Mouse (Mus musculus): ENCODE data around the gene Afdn. TPM values are rescaled to one million over a fixed set of nuclear protein-coding genes. Genes with fewer than 3 reads are reported as not detected.
"Not testable (repeated sequence)": the region's sequence is repeated elsewhere in the genome, so short reads cannot be mapped to it uniquely, and the experiment has no call there.

The Afdn gene
- total RNA-seq, 2 experiments from 2014 or later: 130 to 134 TPM

DNA sequence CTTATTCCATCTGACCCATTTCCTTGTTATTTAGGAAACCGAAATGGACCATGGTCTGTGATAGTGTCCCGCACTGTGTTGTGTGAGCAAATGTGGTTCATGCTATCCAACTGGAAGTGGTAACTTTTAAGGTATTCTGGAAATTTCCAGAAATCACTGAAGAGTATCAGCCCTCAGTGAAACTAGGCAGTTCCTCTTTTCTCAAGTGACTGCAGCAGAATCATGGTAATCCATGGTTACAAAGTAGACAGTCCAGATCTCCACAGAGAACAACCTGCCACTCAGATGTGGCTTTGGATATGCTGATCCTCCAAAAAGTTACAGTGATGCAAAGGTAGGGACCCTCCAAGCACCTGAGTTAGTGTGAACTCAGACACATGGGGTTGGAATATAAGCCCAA, 21.4 kb upstream of the Afdn start:
- DNase-seq (ENCODE audit: low spot score in 2 of 2): no peak

DNA sequence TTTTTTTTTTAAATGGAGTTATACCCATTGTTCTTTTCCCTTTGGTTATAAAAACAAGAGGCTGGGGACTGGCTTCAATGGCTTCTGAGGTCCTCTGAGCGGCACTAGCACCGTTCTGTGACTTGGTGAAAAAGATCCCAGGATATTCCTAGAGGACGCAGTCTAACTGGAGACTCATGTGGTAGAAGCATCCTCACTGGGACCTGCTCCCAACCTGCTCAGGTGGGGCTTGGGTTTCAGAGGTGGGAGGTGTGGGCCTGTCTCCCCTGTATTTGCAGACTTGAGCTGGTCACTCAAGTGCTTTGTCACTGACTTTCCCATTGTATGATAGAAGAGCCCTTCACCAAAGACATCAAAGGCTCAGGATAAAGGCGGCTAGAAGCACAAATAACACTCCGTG, 20.4 kb upstream of the Afdn start:
- DNase-seq (ENCODE audit: low spot score in 2 of 2): no peak

DNA sequence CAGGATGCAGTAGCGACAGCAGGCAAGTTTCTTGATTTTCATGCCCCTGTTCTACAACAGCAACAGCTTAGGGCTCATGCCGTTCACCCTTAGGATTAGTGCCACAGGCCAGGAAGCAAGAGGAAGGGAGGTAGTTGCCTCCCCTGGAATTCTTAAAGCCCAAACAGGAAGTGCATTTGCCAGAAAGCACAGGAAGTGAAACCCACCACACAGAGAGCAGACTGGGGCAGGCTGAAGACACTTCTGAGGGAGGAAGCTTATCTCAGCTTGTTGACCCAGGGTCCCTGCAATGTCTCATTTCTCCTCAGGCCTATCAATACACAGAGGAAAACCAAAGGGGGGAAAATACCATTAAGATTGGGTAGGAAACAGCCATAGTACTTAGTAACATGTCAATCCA, 19.5 kb upstream of the Afdn start:
- DNase-seq (ENCODE audit: low spot score in 2 of 2): no peak

DNA sequence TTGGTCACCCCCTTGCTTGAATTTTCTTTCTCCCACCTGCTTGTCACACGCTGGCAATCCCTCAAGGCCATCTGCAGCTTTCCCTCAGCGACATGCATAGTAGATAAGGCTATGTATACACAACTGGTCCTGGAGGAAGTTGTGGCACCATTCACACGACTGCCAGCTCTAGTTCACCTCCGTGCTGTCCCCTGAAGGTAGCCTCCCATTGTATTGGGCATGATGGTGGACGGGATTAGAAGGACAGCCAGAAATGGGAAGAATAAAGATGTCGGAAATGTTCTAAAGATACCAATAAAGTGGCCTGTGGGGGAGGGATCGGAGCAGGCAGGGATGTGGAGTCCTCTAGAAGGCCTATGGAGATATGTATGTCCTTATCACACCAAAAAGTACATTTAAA, 18.7 kb upstream of the Afdn start:
- no peak for DNase-seq (ENCODE audit: low spot score in 2 of 2)

DNA sequence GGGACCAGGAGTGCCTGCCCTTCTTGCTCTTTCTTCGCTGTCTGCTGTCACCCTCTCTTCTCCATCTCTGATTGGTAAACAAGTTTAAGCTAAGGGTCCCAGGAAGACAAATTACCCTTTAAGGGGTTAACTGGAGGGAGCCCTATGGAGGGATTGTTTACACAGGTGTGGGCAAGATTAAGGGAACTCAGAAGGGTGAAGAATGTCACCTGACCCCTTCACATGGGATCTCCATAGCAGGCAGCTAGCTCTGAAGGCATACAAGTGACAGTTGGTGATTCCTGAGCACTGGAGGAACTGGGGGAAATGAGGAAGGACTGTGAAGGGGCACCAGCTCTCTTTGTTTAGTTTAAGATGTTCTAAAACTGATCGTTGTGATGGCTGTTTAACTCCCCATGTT, 18.0 kb upstream of the Afdn start:
- DNase-seq (ENCODE audit: low spot score in 2 of 2): no peak

DNA sequence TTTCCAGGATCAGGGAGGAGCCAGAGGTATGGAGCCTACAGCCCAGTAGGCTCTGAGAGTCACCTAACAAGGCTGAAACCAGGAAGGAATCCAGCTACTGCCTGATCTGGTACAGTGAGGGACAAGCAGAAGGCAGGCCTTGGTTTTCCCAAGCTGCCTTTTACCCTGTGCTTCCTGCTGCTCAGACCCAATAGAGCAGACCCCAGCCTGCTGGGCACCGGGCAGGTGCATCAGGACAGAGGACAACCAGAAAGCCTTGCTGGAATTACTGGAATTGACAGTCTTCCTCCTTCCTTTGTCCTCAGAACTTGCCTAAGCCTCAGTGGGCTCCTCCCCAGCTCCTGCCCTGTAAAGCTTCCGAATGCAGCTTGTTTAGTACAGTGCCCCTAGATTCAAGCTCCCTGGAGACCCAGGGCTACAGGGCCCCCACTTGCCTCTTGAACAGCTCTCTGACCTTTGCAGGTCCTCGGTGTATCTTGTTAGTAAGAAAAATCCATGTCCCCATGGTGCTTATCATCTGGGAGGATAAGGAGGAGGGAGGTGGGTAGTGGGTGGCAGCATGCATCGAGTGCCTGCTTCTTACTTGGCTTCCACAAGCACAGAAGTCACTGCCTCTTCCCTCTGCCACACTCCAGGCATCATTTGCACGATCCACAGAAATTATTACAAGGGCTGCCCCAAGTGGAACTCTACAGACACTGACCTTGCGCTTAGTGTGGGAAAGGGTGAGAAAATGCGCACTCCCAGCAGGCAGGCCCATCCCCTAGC, 17.2 kb upstream of the Afdn start:
- no peak for DNase-seq (ENCODE audit: low spot score in 2 of 2)

DNA sequence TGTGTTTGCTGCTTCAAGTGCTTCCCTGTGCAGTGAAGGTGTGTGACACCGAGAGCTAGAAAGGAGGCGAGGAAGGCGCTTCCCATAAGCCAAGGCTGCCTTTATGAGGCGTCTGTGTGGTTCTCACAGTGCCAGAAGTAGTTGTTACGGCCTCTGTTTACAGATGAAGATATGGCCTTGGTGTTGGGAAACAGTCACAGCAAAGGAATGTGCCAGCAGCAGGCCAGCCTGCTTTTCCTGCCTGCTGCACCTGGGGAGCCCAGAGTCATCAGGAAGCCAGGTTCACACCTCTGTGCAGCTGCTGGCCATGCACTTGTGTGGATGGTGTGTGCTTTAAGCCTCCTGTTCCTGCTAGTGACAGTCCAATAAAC, 16.6 kb upstream of the Afdn start:
- DNase-seq (ENCODE audit: low spot score in 2 of 2): no peak

DNA sequence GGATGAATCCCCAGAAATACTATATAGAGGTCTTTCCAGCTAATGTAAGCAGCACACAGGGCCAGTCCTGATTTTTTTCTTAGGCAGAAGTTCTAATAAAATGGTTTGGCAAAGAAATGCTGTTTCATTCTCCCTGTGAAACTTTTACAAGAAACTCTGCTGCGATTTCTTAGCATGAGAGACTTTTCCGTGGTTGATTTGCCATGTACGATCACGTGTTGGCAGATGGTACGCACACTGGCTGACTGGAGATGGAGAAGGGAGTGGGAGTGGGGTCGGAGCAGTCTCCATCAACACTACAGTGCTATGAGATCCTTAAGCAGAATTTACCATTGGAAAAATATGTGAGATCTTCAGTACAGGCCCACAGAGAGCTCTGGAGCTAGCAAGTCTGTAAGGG, 16.1 kb upstream of the Afdn start:
- DNase-seq (ENCODE audit: low spot score in 2 of 2): no peak

DNA sequence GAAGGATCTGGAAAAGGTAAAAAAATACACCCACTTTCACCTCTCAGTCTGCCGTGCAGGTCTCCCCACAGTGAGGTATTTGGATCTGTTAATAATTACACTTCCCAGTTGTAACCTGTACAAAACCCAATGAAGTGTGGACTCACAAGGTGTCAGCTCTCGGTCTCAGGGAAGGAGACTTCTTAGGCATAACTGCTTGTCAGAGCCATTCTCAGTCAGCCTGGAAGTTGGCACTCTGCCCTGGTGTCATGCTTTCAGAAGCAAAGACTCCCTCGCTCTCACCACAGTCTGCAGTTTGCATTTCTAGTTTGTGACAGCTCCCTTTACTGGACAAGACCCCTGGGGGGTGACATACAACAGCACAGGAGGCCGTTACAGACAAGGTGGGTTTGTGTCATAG, 15.5 kb upstream of the Afdn start:
- peak in 1 of 2 experiments; percentile 38 for DNase-seq (ENCODE audit: low spot score in 2 of 2)

DNA sequence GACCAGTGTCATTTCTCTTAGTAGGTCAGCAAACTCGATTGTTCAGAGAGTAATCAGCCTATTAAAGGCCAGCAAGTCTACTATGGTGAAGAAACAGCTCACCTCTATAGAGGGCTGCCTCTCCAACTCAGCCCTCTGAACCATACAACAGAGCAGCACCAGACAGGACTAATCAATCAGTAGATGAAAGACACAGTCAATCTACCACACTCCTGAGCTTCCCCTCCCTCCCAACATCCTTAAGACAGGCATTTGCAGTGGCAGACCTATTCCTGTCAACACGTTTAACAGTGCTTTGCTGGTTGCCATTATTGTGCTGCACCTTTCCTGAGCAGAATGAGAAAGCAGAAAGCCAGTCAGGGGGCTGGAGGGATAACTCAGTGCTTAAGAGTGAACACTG, 15.0 kb upstream of the Afdn start:
- DNase-seq (ENCODE audit: low spot score in 2 of 2): no peak

DNA sequence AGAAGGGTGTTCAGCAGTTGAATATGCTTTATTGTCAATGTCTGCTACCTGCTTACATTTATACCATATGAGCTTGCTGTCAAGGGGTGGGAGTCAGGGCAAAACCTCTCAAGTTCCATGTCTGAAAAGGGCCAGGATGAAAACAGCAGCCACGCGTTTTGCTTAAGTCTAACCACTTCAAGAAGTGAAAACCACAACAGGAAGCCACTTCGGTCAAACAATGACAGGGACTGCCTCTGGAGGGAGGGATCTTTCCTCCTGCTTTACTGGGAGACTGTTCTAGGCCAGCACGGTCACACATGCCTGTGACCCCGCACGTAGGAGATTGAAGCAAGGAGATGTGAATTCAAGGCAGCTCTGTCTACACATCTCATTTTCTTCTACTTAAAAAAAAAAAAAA, 14.0 kb upstream of the Afdn start:
- DNase-seq (ENCODE audit: low spot score in 2 of 2): no peak

DNA sequence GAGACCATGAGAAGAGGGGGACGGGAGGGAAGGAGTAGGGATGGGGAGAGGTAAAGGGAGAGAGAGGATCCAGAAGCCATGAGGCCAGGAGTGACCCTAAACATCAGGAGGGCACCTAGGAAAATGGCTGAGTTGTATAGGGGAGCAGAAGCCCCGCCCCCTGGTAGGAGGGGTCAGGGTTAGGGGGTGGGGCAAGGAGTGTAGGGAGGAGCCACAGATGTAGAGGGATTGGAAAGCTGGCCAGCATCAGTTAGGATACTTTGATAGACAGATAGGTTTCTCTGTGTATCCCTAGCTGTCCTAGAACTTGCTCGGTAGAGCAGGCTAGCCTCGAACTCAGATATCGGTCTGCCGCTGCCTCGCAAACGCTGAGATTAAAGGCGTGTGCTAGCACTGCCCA, 12.7 kb upstream of the Afdn start:
- DNase-seq (ENCODE audit: low spot score in 2 of 2): no peak

DNA sequence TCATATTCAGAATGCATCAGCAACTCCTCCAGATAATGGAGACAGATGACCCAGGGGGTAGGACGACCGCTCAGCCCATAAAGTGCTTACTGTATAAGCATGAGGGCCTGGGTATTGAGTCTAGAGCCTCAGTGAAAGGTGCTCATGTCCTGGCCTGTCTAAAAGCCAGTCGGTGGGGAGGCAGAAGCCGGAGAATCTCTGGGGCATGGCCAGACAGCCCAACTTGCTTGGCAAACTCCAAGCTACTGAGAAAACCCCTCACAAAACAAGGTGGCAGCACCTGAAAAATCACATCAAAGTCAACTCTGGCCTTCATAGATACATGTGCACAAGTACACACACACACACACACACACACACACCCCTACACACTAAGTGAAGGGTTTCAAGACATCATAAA, 11.3 kb upstream of the Afdn start:
- DNase-seq (ENCODE audit: low spot score in 2 of 2): no peak

DNA sequence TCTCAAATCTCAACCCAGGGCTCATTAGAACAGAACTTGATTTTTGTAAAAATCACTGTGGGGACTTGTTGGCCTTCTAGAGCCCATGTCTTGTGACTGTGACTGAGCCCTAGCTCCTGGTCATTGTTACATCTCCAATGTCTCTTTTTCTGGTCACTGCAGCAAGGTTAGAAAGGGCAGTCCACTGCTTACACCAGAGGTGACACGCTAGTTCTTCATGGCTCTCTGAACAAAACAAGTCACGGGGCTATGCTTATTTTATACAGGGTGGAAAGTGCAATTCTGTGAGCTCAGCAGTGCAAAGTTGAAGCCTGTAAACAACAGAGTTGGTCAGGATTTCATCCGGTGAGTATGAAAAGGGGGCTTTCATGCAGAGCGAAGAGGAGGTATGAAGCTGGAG, 6.4 kb upstream of the Afdn start:
- DNase-seq (ENCODE audit: low spot score in 2 of 2): no peak

DNA sequence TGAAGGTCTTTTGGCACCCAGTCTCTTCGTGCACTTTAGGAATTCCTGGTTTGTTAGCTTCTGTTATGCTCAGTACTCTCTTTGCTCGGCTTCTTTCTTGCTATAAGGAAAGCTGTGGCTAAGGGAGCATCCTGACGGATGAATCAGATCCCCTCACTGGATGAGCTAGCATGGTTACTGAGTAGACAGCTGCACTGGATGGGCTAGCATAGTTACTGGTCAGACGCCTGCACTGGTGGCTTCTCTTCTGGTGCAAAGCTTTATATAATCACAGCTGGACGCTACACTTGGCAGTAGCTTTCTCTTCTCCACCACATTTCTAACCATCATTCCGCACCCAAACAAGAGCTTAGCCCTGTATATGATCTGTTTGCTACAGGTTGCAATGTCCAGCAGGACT, 5.4 kb upstream of the Afdn start:
- DNase-seq (ENCODE audit: low spot score in 2 of 2): no peak

DNA sequence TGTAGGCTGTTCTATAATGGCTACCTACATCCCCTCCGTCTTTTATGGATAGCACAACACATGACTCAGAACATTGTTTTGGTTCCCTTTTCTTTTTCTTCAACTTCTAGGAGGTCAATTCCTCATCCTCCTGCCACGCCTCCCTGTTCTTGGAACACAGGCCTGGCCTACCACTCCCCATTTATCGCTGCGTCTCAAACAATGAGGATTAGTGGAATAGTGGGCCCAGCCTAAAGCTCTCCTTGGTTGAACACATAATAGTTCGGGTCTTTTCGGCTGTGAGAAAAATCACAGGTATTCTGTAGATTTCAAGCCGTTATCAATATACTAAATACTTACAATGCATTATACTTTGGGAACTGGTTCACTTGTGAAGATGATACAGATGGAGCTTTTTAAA, 1.8 kb upstream of the Afdn start:
- no peak for DNase-seq (ENCODE audit: low spot score in 2 of 2)

DNA sequence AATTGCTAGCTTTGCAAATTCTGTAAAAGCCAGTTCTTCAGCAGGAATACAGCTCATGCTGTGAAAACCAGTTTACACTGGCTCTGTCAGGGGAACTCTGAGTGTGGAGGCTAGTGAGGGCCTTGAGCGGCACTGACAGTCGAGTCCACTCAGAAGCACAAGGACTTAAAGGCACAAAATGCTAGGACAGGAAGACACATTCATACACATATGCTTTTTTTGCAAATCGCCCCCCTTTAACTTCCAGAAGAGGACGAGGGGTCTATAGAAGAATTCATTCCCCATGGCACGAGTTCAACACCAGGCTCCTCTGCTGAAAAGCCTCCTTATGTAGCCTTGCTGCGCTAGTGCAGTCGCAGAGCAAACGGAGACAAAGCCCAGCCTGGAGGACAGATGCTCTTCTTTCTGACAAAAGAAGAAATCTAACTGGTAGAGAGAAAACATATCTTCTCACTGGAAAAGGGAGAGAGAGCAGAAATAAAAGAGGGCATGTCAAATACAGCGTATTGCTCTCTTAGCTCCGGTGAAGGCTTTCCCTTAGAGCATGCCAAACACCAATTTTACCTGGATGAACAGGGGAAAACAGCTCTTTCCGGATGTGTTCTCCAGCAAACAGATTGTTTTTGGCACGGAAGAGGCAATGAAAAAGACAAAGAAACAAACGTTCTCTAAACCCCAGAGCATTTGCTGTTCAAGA, 1.0 kb upstream of the Afdn start:
- peak; percentile 55 for DNase-seq (ENCODE audit: low spot score in 2 of 2)

DNA sequence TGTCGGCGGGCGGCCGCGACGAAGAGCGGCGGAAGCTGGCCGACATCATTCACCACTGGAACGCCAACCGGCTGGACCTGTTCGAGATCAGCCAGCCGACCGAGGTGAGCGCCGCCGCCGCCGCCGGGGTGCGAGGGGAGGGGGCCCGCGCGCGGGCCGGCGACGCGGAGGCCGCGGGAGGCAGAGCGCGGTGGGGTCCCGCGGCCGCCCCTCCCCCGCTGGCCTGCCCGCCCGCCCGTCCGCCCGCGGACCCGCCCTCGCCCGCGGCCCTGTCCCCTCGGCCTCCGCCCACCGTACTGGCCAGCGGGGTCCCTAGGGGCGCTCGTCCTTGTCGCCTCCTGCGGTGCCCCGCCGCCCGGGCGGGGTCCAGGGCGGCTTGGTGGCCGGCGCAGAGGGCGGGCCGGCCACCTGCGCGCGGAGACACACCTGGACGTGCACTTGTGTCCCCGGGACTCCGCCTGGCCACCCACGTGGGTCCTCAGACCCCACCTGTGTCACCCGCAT, 388 bp downstream of the Afdn start:
- DNase-seq (ENCODE audit: low spot score in 2 of 2): peak in 1 of 2 experiments; percentile 32

DNA sequence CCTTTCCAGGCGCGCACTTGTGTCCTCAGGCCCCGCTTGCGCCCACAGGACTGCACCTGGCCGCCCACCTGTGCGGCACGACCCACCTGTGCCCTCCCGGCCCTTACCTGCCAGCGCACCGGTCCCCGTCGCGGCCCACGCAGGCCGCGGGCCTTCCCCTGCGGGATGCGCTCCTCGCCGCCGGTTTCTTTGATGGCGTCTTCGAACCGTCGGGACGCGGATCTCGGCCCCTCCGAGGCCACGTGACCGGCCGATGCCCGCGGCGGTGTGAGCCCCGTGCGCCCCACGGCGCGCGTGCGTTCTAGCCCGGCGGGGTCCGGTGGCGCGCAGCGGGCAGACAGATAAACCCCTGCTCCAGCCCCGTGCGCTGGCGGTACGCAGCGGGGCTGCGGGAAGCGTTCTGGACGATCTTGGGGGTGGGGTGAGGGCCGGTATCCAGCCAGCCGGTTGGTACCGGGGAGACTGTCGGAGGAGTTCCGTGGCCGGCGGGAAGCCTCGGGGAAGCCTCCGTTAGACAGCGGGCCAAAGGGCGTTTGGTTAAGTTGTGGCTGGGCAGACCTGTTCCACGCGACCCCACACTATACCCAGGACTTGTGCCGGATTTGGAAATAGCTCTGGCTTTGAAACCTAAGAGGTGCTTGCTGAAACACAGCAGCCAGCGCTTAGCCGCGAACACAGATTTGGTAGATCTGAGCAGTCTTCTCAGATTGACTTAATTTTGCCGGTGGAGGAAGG, 1.0 kb downstream of the Afdn start, which contains the start of gene Tcte2:
Tcte2 (minus strand) TSS at position 647 of the 735 bp plus-strand sequence.
- peak; percentile 33 to 63 for DNase-seq (ENCODE audit: low spot score in 2 of 2)

DNA sequence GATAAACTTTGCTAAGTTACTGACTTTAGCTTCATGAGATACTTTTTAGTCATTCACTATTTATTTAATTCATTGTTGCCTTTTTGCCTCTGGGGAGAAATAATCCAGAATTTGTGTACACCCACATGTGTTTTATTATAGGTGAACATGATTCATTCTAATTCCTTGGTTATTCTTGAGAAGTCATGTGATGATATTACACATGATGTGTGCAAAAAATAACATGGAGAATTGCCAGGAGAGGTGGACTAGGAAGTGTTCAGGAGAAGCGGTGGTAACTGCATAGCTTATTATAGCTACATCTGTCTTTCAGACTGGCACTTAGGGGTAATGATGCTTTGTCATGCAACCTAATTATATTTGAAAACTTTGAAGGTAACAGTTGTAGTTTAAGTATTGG, 3.5 kb downstream of the Afdn start:
- DNase-seq (ENCODE audit: low spot score in 2 of 2): no peak

DNA sequence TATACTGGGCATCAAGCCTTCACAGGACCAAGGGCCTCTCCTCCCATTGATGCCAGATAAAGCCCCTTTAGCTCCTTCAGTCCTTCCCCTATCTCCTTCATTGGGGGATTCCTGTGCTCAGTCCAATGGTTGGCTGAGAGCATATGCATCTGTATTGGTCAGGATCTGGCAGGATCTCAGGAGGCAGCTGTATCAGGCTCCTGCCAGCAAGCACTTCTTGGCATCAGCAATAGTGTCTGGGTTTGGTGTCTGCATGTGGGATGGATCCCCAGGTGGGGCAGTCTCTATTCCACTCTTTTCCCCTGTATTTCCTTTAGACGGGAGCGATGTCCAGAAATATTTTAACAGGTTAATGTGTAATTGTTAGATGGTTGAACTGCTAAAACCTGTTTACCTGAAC, 4.6 kb downstream of the Afdn start:
- DNase-seq (ENCODE audit: low spot score in 2 of 2): not testable (repeated sequence)

DNA sequence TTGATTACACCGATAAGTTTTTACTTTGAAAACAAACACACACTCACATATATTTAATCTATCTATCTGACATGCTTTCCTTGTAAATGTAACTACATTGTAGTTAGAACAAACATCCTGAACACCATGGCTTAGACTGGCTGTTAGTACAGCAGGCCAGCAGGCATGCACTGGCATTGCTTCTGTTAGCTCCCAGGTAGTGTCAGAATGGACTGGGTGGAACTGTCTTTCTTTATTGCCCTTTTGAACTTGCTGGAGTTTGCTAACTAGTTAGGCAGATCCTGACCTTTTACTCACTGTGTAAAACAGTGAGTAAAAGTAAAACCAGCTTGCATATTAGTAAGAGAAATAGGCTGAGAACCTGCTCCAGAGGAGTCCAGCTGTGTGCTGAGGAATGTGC, 8.2 kb downstream of the Afdn start:
- DNase-seq (ENCODE audit: low spot score in 2 of 2): no peak
